Mouse (Mus musculus) C2C12 (cell line): ENCODE results near the gene Smtn. TPM values are rescaled to one million over a fixed set of nuclear protein-coding genes. Genes with fewer than 3 reads are reported as not detected.

Experiments
- H3K27me3 ChIP-seq: one replicate; pipeline ENCODE4 v1.6.1; 2011; ENCODE audit not compliant: control insufficient read depth, insufficient read depth, insufficient read length
- H3K36me3 ChIP-seq: one replicate; pipeline ENCODE4 v1.6.1; 2011; ENCODE audit not compliant: control insufficient read depth, insufficient read depth
- H3K4me3 ChIP-seq: one replicate; pipeline ENCODE4 v1.5.1; 2011; ENCODE audit warnings: mild to moderate bottlenecking, control low read depth; ENCODE audit not compliant: poor library complexity, insufficient read depth, severe bottlenecking
- H3K79me2 ChIP-seq: one replicate; pipeline ENCODE4 v1.6.1; 2011; ENCODE audit not compliant: control insufficient read depth, insufficient read depth
- H3K79me3 ChIP-seq: one replicate; pipeline ENCODE4 v1.6.1; 2011; ENCODE audit warnings: low read depth, control low read depth
- H3ac ChIP-seq: one replicate; pipeline ENCODE3; 2011; ENCODE audit warnings: low read depth; ENCODE audit not compliant: control insufficient read depth, insufficient read length
- CEBPB ChIP-seq: IDR thresholded peaks from one replicate; pipeline ENCODE4 v1.6.1; 2011; ENCODE audit warnings: low read depth, mild to moderate bottlenecking, control low read depth, moderate library complexity
- CTCF ChIP-seq: IDR thresholded peaks from one replicate; pipeline ENCODE4 v1.5.1; 2011; ENCODE audit not compliant: control insufficient read depth, insufficient read depth, insufficient read length
- FOSL1 ChIP-seq: IDR thresholded peaks from one replicate; pipeline ENCODE4 v1.8.0; 2011; ENCODE audit warnings: mild to moderate bottlenecking, low read length; ENCODE audit not compliant: poor library complexity, insufficient read depth, severe bottlenecking
- MAX ChIP-seq: IDR thresholded peaks from one replicate; pipeline ENCODE4 v1.6.1; 2011; ENCODE audit warnings: mild to moderate bottlenecking, control low read depth
- MYOD1 ChIP-seq: IDR thresholded peaks from one replicate; pipeline ENCODE4 v1.6.1; 2011; ENCODE audit warnings: low read depth; ENCODE audit not compliant: control insufficient read depth, insufficient read length
- MYOG ChIP-seq: IDR thresholded peaks from one replicate; pipeline ENCODE4 v1.6.1; 2011; ENCODE audit not compliant: control insufficient read depth, insufficient read length; ENCODE audit errors: extremely low read depth
- USF1 ChIP-seq: IDR thresholded peaks from one replicate; pipeline ENCODE4 v1.6.1; 2011; ENCODE audit warnings: low read depth, mild to moderate bottlenecking, control low read depth, moderate library complexity
- polyA plus RNA-seq: library from polyadenylated mRNA; unstranded; fragments of >200 nt; fragmentation: generic; extraction: Trizol; gene quantifications from one replicate; pipeline ENCODE4 v1.2.1, GENCODE M21; 2012; ENCODE audit warnings: missing spikeins

Smtn gene
- polyA plus RNA-seq, 1 experiment, result 45.9 TPM

- TF ChIP-seq CEBPB (no peak), MAX (no peak), CTCF (no peak), MYOG (no peak), MYOD1 (no peak), FOSL1 (no peak), USF1 (no peak)
Measured at GRCm38 (mm10) chr11:3544409-3544808, 4.0 kb upstream of the Smtn start.

GRCm38 (mm10) chr11:3543001-3543400 lies 2.6 kb upstream of the Smtn start:
- H3K36me3 ChIP-seq, result no peaks in the 10 kb centered on the region
- no peak for TF ChIP-seq USF1
- no peak overlapping the region for H3K4me3 ChIP-seq
- H3K79me2 ChIP-seq, result peaks cover 10% of the 10 kb centered on the region
- H3K79me3 ChIP-seq, result peaks cover 8% of the 10 kb centered on the region
- H3ac ChIP-seq, result no peak overlapping the region
- H3K27me3 ChIP-seq, result no peaks in the 10 kb centered on the region

More at GRCm38 (mm10) chr11:3544409-3544808, 4.0 kb upstream of the Smtn start:
- no peaks in the 10 kb centered on the region for H3K36me3 ChIP-seq
- no peaks in the 10 kb centered on the region for H3K79me3 ChIP-seq
- no peaks in the 10 kb centered on the region for H3K79me2 ChIP-seq
- no peak overlapping the region for H3K4me3 ChIP-seq
- no peak overlapping the region for H3ac ChIP-seq
- H3K27me3 ChIP-seq, result no peaks in the 10 kb centered on the region

GRCm38 (mm10) chr11:3541932-3542331 lies 1.5 kb upstream of the Smtn start:
- H3ac ChIP-seq, result no peak overlapping the region
- peaks cover 4% of the 10 kb centered on the region for H3K36me3 ChIP-seq
- no peak overlapping the region for H3K4me3 ChIP-seq
- TF ChIP-seq MYOG (no peak), FOSL1 (no peak), MYOD1 (no peak), USF1 (no peak), MAX (no peak), CEBPB (no peak), CTCF (no peak)
- peaks cover 21% of the 10 kb centered on the region for H3K79me2 ChIP-seq
- peaks cover 19% of the 10 kb centered on the region for H3K79me3 ChIP-seq
- no peaks in the 10 kb centered on the region for H3K27me3 ChIP-seq

DNA sequence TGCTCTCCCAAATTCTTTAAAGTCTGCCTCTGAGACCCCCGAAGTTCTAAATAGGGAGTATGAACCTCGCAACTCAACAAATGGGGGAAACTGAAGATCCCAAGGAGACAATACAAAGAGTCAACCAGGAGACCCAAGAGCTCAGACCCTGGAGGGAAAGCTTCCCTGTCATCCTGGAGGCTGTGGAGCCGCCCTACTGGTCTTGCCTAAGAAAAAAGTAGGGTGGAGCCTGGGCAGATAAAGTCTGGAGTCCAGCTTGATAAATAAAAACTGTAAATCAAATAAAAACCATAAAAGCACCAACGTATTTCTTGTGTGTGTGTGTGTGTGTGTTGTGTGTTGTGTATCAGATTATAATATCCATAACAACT lies 601 bp downstream of the Smtn start:
- Histone ChIP-seq H3K79me2 (peaks cover 32% of the 10 kb centered on the region), H3K27me3 (no peaks in the 10 kb centered on the region), H3ac (no peak overlapping the region), H3K4me3 (no peak overlapping the region), H3K79me3 (peaks cover 25% of the 10 kb centered on the region), H3K36me3 (peaks cover 12% of the 10 kb centered on the region)
- TF ChIP-seq USF1 (no peak), MYOD1 (no peak), MYOG (no peak), CTCF (no peak)

DNA sequence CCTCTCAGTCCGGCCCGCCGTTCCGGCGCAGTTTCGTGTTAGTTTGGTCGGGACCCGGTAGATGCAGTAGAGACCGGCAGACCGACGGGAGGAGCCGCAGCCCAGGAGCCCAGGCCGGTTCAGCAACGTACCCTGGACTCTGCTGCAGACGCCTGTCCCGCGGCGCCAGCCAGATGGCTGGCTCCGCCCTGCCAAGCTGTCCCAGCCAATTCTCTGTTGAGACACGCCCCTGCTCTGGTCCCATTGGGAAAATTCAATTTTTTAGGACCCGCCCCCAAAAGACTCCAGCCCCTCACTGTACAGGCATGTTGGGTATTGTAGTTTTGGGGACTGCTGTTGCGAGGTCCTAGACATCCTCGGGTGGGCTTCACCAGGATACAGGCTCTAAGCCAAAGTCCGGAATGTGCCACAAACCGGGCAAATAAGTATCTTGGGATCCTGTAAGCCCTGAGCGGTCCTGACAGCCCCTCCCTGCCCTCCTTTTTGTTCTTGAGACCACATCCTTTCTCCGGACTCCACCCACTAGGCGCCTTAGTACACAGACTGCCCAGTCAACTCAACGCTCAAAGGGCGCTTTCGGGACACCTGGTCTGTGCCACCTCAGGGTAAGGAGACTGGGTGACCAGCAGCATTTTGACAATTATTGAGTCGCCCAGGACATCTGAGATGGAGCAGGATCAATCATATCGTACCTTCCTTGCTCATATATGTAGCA lies 1.1 kb downstream of the Smtn start:
- Histone ChIP-seq H3ac (peak overlapping the region; percentile 62), H3K27me3 (no peaks in the 10 kb centered on the region), H3K79me2 (peaks cover 32% of the 10 kb centered on the region), H3K4me3 (peak overlapping the region; percentile 65), H3K79me3 (peaks cover 25% of the 10 kb centered on the region), H3K36me3 (peaks cover 17% of the 10 kb centered on the region)
- TF ChIP-seq MAX (peak; percentile 41), CEBPB (no peak)

DNA sequence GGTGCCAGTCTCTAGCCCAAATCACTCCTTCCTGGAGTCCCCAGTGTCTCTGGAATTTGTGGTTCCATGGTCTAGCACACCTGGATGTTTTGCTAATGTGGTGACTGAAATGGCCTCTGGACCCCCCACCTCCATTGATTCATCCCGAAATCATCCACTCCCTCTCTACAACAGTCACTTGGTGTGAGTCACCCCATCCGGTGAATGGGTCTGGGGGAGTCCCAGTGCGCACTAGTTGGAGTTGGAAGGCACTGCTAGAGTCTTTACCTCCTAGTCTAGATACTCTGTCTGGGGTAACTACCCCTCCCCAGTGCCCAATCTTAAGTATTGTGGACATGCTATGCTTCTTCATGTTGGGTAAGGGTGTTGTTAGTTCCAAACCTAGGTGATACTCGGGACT lies 2.1 kb downstream of the Smtn start:
- H3K27me3 ChIP-seq, result no peaks in the 10 kb centered on the region
- H3K36me3 ChIP-seq, result peaks cover 26% of the 10 kb centered on the region
- H3K79me2 ChIP-seq, result peaks cover 32% of the 10 kb centered on the region
- H3K4me3 ChIP-seq, result peak overlapping the region; percentile 65
- TF ChIP-seq FOSL1 (no peak), CEBPB (no peak), USF1 (no peak)
- peaks cover 25% of the 10 kb centered on the region for H3K79me3 ChIP-seq
- peak overlapping the region; percentile 62 for H3ac ChIP-seq
